Mouse (Mus musculus) MEL (cell line): ENCODE data around the gene Slc8a2. TPM values are rescaled to one million over a fixed set of nuclear protein-coding genes. Genes with fewer than 3 reads are reported as not detected.

ENCODE experiments used
- DNase-seq: peaks from one replicate; pipeline ENCODE4 v3.0.0; 2011; ENCODE audit warnings: low read depth, low spot score
- H3K27ac ChIP-seq: 2 replicates; pipeline ENCODE4 v1.5.1; 2012; ENCODE audit warnings: low read depth, mild to moderate bottlenecking, control low read depth, low read length, moderate library complexity; ENCODE audit not compliant: control insufficient read depth
- H3K27me3 ChIP-seq, 2 experiments: fragments of 150-350 bp in 1 of 2; sonication (generic) in 1 of 2; 2 replicates each; pipeline ENCODE4 v1.6.1; 2012; ENCODE audit warnings: low read length in 2 of 2, mild to moderate bottlenecking in 2 of 2, improper control_type of control experiment in 1 of 2, moderate library complexity in 1 of 2; ENCODE audit not compliant: insufficient read depth in 2 of 2, control insufficient read depth in 1 of 2
- H3K36me3 ChIP-seq, 2 experiments: 2 replicates each; pipeline ENCODE4 v1.6.1; 2012 to 2014; ENCODE audit warnings: low read length in 2 of 2, improper control_type of control experiment in 1 of 2, inconsistent platforms in 1 of 2, mild to moderate bottlenecking in 1 of 2; ENCODE audit not compliant: insufficient read depth in 2 of 2, control insufficient read depth in 1 of 2
- H3K4me1 ChIP-seq, 2 experiments: fragments of 150-350 bp in 1 of 2; sonication (generic) in 1 of 2; 2 replicates each; pipeline ENCODE4 v1.6.1; 2012; ENCODE audit warnings: low read length in 2 of 2, improper control_type of control experiment in 1 of 2, mild to moderate bottlenecking in 1 of 2; ENCODE audit not compliant: insufficient read depth in 2 of 2, control insufficient read depth in 1 of 2
- H3K4me3 ChIP-seq, 2 experiments: fragments of 150-350 bp in 1 of 2; sonication (generic) in 1 of 2; 2 replicates each; pipeline ENCODE4 v1.5.1; 2012; ENCODE audit warnings: low read depth in 2 of 2, low read length in 2 of 2, mild to moderate bottlenecking in 2 of 2, moderate library complexity in 2 of 2, control low read depth in 1 of 2, improper control_type of control experiment in 1 of 2; ENCODE audit not compliant: control insufficient read depth in 1 of 2, insufficient read depth in 1 of 2
- H3K79me2 ChIP-seq: 2 replicates; pipeline ENCODE4 v1.6.1; 2012; ENCODE audit warnings: mild to moderate bottlenecking, low read length, moderate library complexity; ENCODE audit not compliant: control insufficient read depth, poor library complexity, insufficient read depth
- H3K9ac ChIP-seq: 2 replicates; pipeline ENCODE4 v1.6.1; 2012; ENCODE audit warnings: low read depth, mild to moderate bottlenecking, control low read depth, low read length, moderate library complexity; ENCODE audit not compliant: control insufficient read depth, poor library complexity, severe bottlenecking
- H3K9me3 ChIP-seq: fragments of 150-350 bp; sonication (generic); replicated peaks from 2 replicates; pipeline ENCODE4 v1.6.1; 2012; ENCODE audit warnings: mild to moderate bottlenecking, low read length, improper control_type of control experiment, moderate library complexity; ENCODE audit not compliant: insufficient read depth
- BHLHE40 ChIP-seq: IDR thresholded peaks from 2 replicates; pipeline ENCODE4 v1.6.1; 2012; ENCODE audit warnings: low read depth, mild to moderate bottlenecking, inconsistent platforms, low read length, improper control_type of control experiment, borderline replicate concordance
- CTCF ChIP-seq, 3 experiments: IDR thresholded peaks in 2 of 3; conservative IDR thresholded peaks in 1 of 3; 2 replicates each; pipeline ENCODE4 v1.5.1; 2011 to 2012; ENCODE audit warnings: low read length in 3 of 3, low read depth in 2 of 3, mild to moderate bottlenecking in 2 of 3, improper control_type of control experiment in 1 of 3, inconsistent platforms in 1 of 3, mixed read lengths in 1 of 3, moderate library complexity in 1 of 3; ENCODE audit not compliant: control insufficient read depth in 1 of 3, insufficient read depth in 1 of 3, poor library complexity in 1 of 3, severe bottlenecking in 1 of 3
- ELF1 ChIP-seq: IDR thresholded peaks from 2 replicates; pipeline ENCODE4 v1.6.1; 2014; ENCODE audit warnings: low read depth, mild to moderate bottlenecking, inconsistent platforms, low read length, improper control_type of control experiment, moderate library complexity
- GATA1 ChIP-seq: IDR thresholded peaks from 2 replicates; pipeline ENCODE4 v1.6.1; 2011; ENCODE audit warnings: low read depth, low read length, improper control_type of control experiment
- HCFC1 ChIP-seq: IDR thresholded peaks from 2 replicates; pipeline ENCODE4 v1.6.1; 2012; ENCODE audit warnings: low read depth, mild to moderate bottlenecking, inconsistent platforms, low read length, improper control_type of control experiment, moderate library complexity
- JUND ChIP-seq: IDR thresholded peaks from 2 replicates; pipeline ENCODE4 v1.6.1; 2011; ENCODE audit warnings: low read depth, mild to moderate bottlenecking, improper control_type of control experiment, low read length
- MAX ChIP-seq: IDR thresholded peaks from 2 replicates; pipeline ENCODE4 v1.6.1; 2011; ENCODE audit warnings: low read length, improper control_type of control experiment
- MAZ ChIP-seq: IDR thresholded peaks from 2 replicates; pipeline ENCODE4 v1.6.1; 2012; ENCODE audit warnings: low read depth, mild to moderate bottlenecking, inconsistent platforms, low read length, improper control_type of control experiment
- MXI1 ChIP-seq: IDR thresholded peaks from 2 replicates; pipeline ENCODE4 v1.6.1; 2011; ENCODE audit warnings: mild to moderate bottlenecking, low read depth, low read length, improper control_type of control experiment
- MYB ChIP-seq: IDR thresholded peaks from 2 replicates; pipeline ENCODE4 v1.6.1; 2011; ENCODE audit warnings: mild to moderate bottlenecking, low read depth, low read length, improper control_type of control experiment
- MYC ChIP-seq: IDR thresholded peaks from 2 replicates; pipeline ENCODE4 v1.6.1; 2011; ENCODE audit warnings: low read depth, mild to moderate bottlenecking, low read length, improper control_type of control experiment, moderate library complexity
- POLR2AphosphoS2 ChIP-seq: IDR thresholded peaks from 2 replicates; pipeline ENCODE4 v1.6.1; 2011; ENCODE audit warnings: low read length, improper control_type of control experiment
- TAL1 ChIP-seq: IDR thresholded peaks from 2 replicates; pipeline ENCODE4 v1.6.1; 2012; ENCODE audit warnings: mild to moderate bottlenecking, inconsistent platforms, low read length, moderate library complexity, mixed read lengths
- USF2 ChIP-seq, 2 experiments: IDR thresholded peaks; 2 replicates each; pipeline ENCODE4 v1.6.1; 2011 to 2012; ENCODE audit warnings: improper control_type of control experiment in 2 of 2, low read length in 2 of 2, borderline replicate concordance in 1 of 2, inconsistent platforms in 1 of 2, low read depth in 1 of 2, mild to moderate bottlenecking in 1 of 2; ENCODE audit not compliant: insufficient read depth in 1 of 2
- ZKSCAN1 ChIP-seq: IDR thresholded peaks from 2 replicates; pipeline ENCODE4 v1.6.1; 2012; ENCODE audit warnings: low read depth, mild to moderate bottlenecking, inconsistent platforms, low read length, improper control_type of control experiment, moderate library complexity
- ZMIZ1 ChIP-seq: IDR thresholded peaks from 2 replicates; pipeline ENCODE4 v1.6.1; 2012; ENCODE audit warnings: low read depth, mild to moderate bottlenecking, inconsistent platforms, low read length, improper control_type of control experiment, moderate library complexity
- polyA plus RNA-seq, 2 experiments: library from polyadenylated mRNA; stranded (reverse) in 1 of 2; unstranded in 1 of 2; fragments of >175 nt in 1 of 2; fragments of >200 nt in 1 of 2; gene quantifications; 2 replicates each; pipeline versions ENCODE4 v1.2.1 to v1.2.4; 2012; ENCODE audit warnings: low replicate concordance in 2 of 2, low read depth in 1 of 2; ENCODE audit not compliant: insufficient read length in 2 of 2, insufficient read depth in 1 of 2, missing spikeins in 1 of 2
- total RNA-seq: library from RNA; depleted of rRNA; stranded (reverse); fragments of 300-350 nt; gene quantifications from 2 replicates; pipeline ENCODE4 v1.2.3, GENCODE M21; 2012

The Slc8a2 gene
- total and polyA plus RNA-seq, 3 experiments, result 0.06 TPM; not detected in 2

DNA sequence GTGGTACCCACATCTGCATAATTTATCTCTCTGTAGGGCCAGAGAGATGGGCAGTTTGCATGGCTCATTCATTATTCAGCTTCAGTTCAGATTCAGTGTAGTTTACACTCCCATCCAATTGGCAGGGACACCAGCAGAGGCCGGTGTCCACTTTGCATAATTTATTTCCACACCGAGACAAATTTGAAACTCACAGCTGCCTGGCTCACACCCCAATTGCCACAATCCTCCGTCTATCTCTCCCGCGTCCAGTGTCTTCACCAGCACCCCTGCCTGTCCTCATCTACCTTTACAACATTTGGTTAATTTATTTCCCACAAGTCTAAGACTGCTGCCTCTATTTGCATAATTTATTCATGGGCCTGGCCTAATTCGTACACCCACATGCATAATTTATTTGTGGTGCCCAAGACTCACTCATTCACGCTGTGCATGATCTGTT lies 5.3 kb downstream of the Slc8a2 start:
- no peak overlapping the region for H3K27ac ChIP-seq
- peaks cover 0 to 11% of the 10 kb centered on the region in 2 experiments; a peak in 2 of 4 replicates for H3K4me1 ChIP-seq
- H3K36me3 ChIP-seq, result no peaks in the 10 kb centered on the region
- no peak for DNase-seq
- no peak overlapping the region for H3K9ac ChIP-seq
- TF ChIP-seq GATA1, result no peak
- no peak for TF ChIP-seq MAZ
- no peak for TF ChIP-seq POLR2AphosphoS2
- TF ChIP-seq MYB, result no peak
- TF ChIP-seq ZKSCAN1, result no peak
- no peak for TF ChIP-seq MXI1
- TF ChIP-seq BHLHE40, result no peak
- no peak for TF ChIP-seq TAL1
- no peak for TF ChIP-seq MYC
- no peak for TF ChIP-seq JUND
- no peak for TF ChIP-seq MAX
- TF ChIP-seq CTCF (IDR thresholded peaks at IDR 0.05 in 2 of 3, conservative IDR thresholded peaks at IDR 0.05 in 1 of 3; ENCODE audit: control insufficient read depth in 1 of 3, insufficient read depth in 1 of 3, low read depth in 2 of 3, low read length in 3 of 3, poor library complexity in 1 of 3, severe bottlenecking in 1 of 3), result no peak
- no peak for TF ChIP-seq HCFC1
- no peak overlapping the region for H3K4me3 ChIP-seq
- H3K9me3 ChIP-seq, result no peaks in the 10 kb centered on the region
- 0 out of 4 replicates have a peak, but pooled peaks cover 0 to 1% of the 10 kb centered on the region in 2 experiments for H3K27me3 ChIP-seq
- H3K79me2 ChIP-seq, result no peaks in the 10 kb centered on the region

DNA sequence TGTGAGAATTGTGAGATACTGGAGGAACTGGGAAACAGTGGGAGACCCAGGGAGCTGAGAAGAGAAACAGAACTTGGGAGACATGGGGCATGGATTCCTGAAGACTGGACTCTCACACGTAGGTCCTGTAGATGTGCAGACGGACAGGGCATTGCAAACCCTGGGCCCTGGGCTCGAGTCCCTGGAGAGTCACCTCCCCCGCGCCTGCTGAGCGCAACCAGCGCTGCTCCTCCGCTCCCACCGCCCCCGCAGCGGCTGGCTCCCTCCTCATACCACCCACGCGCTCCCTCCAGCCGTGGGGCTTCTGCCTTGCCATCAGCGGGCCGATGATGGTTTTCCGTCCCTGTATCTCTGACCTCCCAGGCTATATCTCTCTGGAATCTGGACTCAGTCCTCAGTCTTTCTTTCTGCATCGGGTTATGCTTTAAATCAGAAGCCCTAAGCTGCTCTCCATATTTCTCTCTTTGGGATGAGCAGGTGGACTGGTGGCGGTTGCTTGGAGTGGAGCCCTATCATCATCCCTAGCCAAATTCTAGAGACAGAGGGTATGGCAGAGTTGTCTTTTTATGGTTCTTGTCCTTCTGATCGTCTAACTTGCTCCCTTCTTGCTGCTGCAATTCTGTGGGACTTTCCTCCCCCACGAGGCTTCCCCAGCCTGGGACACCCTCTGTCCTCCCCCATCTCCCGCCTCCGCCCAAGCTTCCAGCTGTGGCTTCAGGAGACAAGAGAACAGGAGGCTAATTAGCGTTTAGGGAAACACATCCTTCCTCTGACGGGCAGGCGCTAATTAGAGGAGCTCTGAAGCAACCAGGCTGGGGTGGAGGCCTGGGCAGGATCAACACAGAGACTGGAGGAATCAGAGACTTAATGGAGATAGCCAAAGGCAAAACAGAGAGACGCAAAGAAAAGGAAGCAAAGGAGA lies 17.1 kb downstream of the Slc8a2 start:
- TF ChIP-seq ELF1 (no peak), ZMIZ1 (no peak), MAZ (no peak), USF2 (IDR thresholded peaks at IDR 0.05; ENCODE audit: borderline replicate concordance in 1 of 2, insufficient read depth in 1 of 2, low read depth in 1 of 2, low read length in 2 of 2) (no peak)
- Histone ChIP-seq H3K9ac (no peak overlapping the region), H3K9me3 (no peaks in the 10 kb centered on the region), H3K36me3 (peaks cover 0 to 2% of the 10 kb centered on the region in 2 experiments; a peak in 1 of 4 replicates), H3K4me1 (peaks cover 0 to 16% of the 10 kb centered on the region in 2 experiments; a peak in 2 of 4 replicates), H3K27ac (no peak overlapping the region), H3K79me2 (no peaks in the 10 kb centered on the region), H3K27me3 (peaks cover 0 to 4% of the 10 kb centered on the region in 2 experiments; a peak in 2 of 4 replicates), H3K4me3 (no peak overlapping the region)
- no peak for DNase-seq
